Mouse (Mus musculus) cerebellum, postnatal 10 days (tissue): Measurements from ENCODE around the gene Cfl1.
"Not testable (repeated sequence)": the region's sequence is repeated elsewhere in the genome, so short reads cannot be mapped to it uniquely, and the experiment has no call there.

Experiments used
- DNase-seq, 2 experiments: peaks; one replicate each; pipeline ENCODE4 v3.0.0; 2021; ENCODE audit warnings: mixed read lengths in 2 of 2

Cfl1 gene

DNA sequence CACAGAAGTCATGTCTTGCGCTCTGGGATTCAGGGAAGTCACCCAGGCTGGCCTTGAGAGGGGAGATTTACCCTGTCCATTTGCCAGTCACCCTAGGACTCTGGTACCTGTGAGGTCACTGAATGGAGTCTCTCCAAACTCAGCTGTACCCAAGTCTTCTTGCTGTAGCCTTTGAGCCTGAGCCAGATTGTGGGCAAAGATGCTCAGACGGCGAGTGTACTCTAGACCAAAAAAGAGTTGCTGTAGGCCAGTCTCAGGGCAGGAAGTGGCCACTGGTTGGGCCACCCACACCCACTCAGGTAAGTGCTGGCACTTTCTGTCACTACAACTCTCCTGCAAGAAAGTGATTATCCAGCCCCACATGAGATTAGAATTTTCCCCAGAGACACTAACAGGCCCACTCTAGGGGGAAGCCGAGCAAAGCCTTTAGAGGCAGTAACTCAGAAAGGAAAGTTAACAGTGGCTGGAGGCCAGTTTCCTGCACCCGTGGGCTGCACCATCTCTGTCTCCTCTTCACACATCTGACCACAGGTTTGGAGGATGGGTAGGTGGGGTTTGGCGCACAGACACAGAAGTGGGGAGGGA lies 23.2 kb upstream of the Cfl1 start:
- DNase-seq = no peak

DNA sequence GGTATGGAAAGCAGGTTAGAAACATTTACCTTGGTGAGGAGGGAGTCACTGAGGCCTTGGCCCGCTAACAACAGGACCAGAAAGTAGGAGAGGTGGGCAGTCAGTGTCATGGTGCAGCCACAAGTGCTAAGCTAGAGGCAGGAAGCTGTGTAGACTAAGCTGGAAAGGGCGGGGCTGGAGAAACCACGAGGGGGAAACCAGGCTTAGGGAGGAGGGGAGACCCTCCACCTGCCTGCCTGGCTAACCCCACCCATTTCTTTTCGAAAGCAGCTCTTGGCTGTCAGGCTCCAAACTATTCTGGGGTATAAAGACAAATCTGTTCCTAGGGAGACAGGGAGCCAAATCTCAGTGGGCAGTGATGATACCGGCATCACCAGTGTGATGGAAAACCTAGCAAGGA lies 21.9 kb upstream of the Cfl1 start, which contains the start of gene Ctsw:
Ctsw (minus strand) TSS at position 134 of the 400 bp plus-strand sequence.
- no peak for DNase-seq

GRCm38 (mm10) chr19:5471846-5472245 lies 18.4 kb upstream of the Cfl1 start:
- DNase-seq = no peak

- no peak for DNase-seq
These were observed 17.4 kb upstream of the Cfl1 start for GRCm38 (mm10) chr19:5472857-5473256.

DNA sequence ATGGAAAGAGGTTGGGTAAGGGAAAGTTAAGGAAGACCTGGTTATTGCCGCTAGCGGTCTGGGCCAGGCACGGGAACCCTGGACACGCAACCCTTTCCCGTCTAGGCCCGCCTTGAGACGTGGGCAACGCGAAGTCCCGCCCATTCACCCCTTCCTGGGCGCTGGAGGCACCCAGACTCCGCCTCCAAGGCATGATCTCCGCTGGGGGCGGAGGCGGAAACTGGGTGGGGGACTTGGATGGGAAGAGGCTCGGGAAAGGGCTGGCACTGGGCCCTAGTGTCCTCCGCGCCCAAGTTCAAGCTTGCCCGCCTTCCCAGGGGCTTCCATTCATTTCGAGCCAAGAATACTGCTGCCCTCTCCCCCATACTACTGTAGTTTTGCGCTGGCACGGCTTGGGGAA lies 16.5 kb upstream of the Cfl1 start, which contains the start of gene Efemp2:
Efemp2 (plus strand) TSS at position 235 of the 400 bp plus-strand sequence.
- peak; percentile 70 to 81 for DNase-seq

DNA sequence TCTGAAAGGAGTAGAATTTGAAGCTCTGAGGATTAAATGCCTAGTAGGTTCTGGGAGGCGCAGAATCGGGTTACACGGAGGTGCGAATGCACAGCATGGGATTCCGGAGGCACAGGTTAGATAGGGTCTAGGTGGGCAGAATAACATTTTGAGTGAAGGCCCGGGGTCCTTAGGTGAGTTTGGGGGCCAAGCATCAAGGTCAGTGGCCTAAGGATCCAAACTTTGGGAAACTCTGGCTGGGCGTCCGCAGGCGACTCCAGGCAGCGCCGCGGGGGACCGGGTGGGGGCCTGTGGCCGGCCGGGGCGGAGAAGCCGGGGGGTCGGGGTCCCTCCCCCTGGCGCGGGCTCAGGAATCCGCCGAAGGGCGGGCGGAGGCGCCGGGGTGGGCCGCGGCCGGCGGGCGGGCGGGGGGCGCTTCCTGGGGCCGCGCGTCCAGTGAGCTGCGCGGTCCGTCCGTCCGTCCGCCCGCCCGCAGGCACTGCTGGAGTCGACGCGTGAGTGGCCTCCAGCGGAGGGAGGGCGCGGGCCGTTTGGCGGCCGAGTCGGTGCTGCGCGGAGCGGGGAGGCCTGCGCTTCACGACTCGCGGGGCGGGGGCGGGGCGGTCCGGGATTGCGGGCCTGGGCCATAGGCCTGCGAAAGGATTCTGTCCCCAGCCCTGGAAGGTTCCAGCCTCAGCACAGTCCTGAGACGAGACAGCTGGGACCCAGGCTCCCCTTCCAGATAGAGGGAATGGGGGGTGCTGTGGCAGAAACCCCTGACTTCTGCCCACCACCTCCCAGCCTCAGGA lies 15.8 kb upstream of the Cfl1 start:
- peak; percentile 71 to 72 for DNase-seq

GRCm38 (mm10) chr19:5475069-5475714 lies 15.1 kb upstream of the Cfl1 start:
- peak; percentile 54 to 57 for DNase-seq

DNA sequence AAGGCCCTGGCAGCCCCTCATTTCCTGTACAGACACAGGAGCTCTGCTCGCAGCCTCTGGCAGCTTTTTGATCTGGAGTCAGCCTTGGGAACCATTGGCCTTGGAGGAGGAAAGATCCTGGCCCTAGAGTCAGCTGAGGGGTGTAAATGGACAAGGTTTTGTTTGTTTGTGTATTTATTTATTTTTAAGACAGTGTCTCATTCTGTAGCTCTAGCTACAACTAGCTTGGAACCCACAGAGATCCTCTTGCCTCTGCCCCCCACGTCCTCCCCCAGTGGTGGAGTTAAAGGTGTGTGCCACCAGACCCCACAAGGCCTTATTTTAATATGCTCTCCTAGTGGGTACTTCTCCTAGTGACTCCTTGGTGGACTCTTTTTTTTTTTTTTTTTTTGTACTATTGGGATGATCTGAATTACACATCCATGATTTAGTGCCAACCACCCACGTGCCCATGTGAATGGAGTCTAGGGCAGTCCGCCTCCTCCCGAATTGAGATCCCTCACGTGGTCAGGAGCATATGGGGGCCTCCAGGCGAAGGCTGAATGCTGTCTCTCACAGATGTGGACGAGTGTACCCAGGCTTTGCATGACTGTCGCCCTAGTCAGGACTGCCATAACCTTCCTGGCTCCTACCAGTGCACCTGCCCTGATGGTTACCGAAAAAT lies 13.1 kb upstream of the Cfl1 start:
- DNase-seq = no peak

- DNase-seq = no peak
These were observed 12.5 kb upstream of the Cfl1 start for GRCm38 (mm10) chr19:5477668-5478300.

GRCm38 (mm10) chr19:5480016-5480415 lies 10.2 kb upstream of the Cfl1 start:
- peak in 1 of 2 experiments; percentile 28 for DNase-seq

- DNase-seq = no peak
These were observed 8.9 kb upstream of the Cfl1 start for GRCm38 (mm10) chr19:5481398-5481797.

DNA sequence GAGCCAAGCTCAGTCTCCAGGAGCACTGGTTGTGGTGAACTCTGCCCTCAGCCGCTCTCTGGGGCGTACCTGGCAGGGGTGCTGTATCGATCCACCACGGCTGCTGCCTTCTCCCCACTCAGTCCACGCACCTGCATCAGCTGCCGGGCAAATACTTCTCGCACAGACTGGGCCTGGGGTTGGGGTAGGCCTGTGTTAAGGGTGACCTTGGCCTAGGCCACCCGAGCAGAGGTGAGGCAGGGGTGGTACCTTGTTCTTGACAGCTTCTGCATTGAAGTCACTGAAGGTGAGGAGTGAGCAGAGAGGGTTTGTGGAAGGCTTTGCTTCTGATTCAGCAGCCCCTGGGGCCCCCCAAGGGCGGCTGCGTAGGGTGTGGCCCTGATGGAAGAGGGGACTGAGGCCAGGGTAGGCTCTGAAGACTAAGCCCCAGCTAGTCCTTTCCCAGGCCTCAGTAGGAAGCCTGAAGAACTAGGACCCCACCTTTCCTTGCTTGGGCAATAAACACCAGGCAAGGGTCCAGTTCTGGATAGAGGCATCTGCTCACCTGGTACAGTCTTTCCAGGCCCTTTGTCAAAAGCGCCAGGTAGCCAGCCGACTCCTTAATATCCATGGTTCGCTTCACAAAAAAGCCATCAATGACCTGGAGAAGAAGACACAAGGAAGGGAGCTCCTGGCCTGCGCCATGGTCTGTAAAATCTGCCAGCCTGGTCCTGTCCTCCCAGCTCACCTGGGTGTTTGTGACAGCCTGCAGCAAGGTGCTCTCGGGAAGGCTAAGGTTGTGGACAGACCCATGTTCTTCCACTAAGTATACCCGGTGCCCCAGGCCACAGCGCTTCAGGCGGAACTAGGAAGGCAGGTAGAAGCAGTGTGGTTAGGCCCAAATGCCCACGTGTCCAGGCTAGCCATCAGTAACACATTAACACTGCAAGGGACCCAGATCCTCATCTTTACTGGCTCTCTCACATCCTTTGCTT lies 6.6 kb upstream of the Cfl1 start:
- DNase-seq = no peak

- no peak for DNase-seq
These were observed 5.8 kb upstream of the Cfl1 start for GRCm38 (mm10) chr19:5484496-5484895.

DNA sequence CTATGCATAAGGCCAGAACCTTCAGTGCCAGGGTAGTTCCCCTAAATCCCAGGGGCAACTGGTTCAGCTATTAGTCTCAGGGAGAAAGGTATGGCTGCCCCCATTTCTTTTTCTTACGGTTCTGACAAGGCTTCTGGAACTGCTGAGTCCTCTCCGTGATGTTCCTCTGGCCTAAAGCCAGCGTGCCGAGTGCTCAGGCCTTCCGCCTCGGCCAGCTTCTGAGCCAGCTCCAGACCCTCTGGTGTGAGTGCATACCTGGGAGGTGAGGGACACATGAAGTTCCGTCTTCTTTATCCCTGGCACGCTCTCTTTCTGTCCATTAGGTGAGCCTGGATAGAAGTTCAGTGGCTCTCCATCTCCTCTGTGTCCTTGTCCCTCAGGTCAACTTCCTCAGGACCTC lies 4.9 kb upstream of the Cfl1 start:
- DNase-seq = no peak

DNA sequence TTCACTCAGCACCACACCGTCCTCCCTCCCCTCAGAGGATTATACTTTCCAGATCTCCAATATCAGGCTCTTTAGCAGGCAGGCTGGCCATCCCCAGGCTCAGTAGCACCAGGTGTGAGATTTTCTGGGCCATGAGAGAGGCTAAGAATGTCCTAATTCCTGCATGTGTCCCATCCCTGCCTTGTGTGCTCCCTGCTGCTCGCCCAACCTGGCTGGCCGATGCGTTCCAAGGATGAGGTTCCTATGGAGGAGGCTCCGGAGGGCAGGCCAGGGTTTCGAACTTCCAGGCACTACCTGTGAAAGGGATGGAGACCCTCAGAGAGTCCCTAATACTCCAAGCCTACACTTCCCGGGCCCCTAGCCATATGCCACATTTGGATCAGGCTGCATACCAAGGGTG lies 4.4 kb upstream of the Cfl1 start:
- DNase-seq = peak; percentile 49 to 53

DNA sequence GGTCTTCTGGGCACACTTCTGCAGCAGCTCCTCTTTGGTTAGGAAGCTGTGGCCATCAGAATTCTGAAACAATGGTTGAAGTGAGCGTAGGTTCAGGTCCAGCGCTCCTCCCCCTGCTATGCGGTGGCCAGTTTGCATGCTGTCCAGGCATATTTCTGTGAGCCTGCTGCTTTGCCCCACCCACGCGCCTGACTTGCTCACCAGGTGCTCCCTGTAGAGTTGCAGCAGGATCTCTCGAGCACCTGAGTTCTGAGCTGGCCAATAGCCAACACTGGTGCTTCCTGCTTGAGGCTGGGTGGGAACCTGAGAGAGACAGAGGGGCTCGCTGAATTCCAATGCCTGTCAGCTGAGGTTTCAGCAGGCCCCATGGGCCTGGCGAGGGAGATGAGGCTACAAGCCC lies 4.0 kb upstream of the Cfl1 start:
- DNase-seq = no peak

DNA sequence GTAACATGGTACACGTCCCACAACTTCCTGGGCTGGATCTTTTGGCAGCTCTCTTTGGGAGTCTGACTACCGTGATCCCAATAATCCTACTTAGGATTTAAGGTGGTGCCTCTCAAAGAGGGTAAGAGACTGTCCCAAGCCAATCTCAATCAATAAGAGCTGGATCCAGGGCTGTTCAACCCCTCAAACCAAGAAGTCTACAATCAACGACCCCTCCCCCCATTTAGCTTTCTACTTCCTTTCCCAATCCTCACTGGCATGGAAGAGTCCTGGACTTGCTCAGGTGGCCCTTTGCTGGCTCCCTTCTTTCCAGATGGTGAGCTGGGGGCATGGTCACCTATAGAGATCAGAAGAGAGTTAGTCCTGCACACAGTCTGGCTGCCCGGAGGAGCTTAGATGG lies 3.5 kb upstream of the Cfl1 start:
- no peak for DNase-seq

DNA sequence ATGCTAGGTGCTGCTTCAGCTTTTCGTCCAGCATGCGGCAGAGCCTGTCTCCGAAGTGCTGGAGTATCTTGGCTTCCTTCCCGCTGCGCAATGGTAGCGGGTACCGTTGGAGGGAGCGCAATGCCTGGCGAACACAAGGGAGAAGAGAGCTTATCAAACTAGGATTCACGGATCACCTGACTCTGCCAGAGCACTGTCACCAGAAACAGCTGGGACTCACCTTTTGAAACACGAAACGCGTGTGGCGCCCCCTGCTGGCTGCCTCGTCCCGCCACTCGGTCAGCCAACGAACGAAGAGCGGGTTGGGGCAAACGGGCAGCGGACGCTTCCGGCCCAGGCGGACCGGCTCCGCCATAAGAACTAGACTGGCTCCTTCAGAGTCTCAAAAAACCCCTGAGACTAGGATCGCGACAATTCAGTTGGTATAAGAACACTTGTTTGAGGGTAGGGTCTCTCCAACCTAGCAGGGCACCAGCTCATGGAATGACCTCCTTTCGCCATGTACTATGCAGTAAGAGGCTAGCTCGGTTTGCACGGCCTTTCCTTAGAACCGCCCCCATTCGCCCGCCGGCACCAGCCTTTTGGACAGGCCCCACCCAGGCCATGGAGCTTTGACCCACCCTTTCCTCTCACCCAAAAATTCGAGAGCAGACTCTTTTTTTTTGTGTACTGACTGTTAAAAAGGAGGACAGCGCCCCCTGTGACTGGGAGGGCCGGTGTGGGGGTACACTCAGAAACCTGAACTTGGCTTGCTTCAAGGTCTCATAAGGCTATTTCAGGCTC lies 2.3 kb upstream of the Cfl1 start, which contains the start of gene Mus81:
Mus81 (minus strand) TSS at position 635 of the 783 bp plus-strand sequence.
- DNase-seq = peak; percentile 99

- DNase-seq = peak; percentile 98
These were observed 1.2 kb upstream of the Cfl1 start for GRCm38 (mm10) chr19:5488878-5489571.

- not testable (repeated sequence) for DNase-seq
These were observed 534 bp upstream of the Cfl1 start for GRCm38 (mm10) chr19:5489721-5490120.
